Mouse (Mus musculus): ENCODE data around the gene Msh5.

- TF ChIP-seq CHD2 (IDR thresholded peaks at IDR 0.05; ENCODE audit: low read depth, low read length) (no peak), MAFK (IDR thresholded peaks at IDR 0.05; ENCODE audit: insufficient read depth, low read depth, low read length) (no peak)
Measured at GRCm38 (mm10) chr17:35007387-35007991, 39.1 kb downstream of the Msh5 start.
